Mouse (Mus musculus): Measurements from ENCODE around the gene Rab3ip.

Rab3ip gene

DNA sequence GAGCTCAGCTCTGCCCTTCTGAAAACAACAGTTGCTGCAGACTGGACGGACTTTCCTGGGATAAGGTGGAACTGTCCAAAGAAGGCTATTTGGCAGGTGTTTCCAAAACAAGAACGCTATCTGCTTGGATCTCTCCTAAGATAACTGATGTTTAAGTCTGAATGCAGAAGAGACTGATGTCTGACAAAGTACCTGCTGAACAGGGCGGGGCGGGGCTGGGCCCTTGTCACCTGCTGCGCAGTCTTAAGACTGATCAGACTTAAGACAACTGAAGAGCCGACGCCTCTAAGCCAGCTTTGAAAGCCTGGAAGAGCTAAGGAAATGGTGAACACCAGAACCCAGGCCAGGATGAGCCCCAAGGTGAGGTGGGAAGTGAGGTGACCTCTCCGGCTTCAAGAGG lies 29.9 kb downstream of the Rab3ip start:
- DNase-seq (ENCODE audit: low read depth, low spot score), result peak; percentile 48

DNA sequence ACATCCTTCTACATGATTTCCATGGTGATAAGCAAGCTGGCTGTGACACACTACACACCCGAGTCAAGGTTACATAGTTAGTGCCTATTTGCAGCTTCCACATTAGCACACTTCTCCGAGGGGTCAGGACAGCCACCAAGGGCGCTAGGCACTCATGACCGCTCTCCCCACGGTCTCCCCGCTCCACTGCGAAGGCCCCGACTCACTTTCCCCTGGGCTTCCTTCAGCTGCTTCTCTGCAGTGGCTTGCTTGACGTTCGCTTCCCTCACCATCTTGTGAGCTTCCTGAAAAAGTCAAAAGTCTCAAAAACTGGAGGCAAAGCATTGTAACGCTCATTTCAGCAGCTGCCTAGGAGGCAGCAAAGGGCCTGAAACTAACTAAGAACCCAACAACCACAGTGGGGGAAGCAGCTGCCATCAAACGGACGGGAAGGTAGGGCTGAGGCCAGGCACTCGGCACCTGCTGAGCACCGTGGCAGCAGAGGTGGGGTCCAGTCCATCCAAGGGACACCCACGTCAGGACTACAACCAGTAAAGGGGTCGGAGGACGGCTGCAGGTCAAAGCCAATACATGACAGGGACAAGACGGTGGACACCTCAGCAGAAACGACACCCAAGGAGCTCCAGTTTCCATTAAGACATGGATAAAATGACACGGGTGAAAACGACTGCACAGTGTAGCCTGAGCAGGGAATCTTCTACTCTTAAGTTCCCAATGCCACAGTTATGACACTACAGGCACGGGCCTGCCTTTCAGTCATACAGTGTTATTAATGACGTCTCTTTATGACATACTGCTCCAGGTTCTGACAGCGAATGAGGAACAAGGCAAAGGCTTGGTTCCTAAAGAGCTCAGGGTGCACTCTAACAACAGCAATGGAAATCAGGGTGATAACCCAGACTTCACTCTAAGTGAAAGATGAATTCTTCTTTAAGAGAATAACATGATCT lies 30.9 kb downstream of the Rab3ip start:
- peak; percentile 63 for DNase-seq (ENCODE audit: low read depth, low spot score)

GRCm38 (mm10) chr10:116916581-116916980 lies 34.0 kb downstream of the Rab3ip start:
- peak; percentile 54 for DNase-seq (ENCODE audit: low read depth, low spot score)

DNA sequence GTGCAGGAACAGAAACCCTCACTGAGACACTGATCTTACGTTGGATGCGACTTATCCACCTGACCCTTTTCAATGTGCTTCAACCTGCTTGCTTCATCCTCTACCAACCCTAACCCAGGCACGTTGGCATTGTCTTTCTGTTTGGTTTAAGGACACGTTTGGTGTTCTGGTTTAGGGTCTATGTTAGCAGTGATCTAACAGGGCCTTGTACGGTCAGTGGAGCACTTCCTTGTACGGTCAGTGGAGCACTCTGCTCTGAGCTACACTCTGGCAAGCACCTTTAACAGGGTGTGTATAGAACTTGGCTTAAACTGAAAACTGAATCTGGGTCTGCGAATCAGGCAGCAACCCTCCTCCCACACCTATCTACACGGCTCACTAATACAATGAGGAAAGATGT lies 35.3 kb downstream of the Rab3ip start:
- DNase-seq (ENCODE audit: low read depth, low spot score), result peak; percentile 45

- DNase-seq (ENCODE audit: low read depth, low spot score), result peak; percentile 62
Measured at GRCm38 (mm10) chr10:116914586-116914985, 36.0 kb downstream of the Rab3ip start.

- DNase-seq (ENCODE audit: low read depth, low spot score), result peak; percentile 92
Measured at GRCm38 (mm10) chr10:116913647-116914273, 36.8 kb downstream of the Rab3ip start.

- DNase-seq (ENCODE audit: low read depth, low spot score), result peak; percentile 38
Measured at GRCm38 (mm10) chr10:116912850-116913249, 37.7 kb downstream of the Rab3ip start.

GRCm38 (mm10) chr10:116908901-116909642 lies 41.5 kb downstream of the Rab3ip start:
- no peak for DNase-seq (ENCODE audit: low read depth, low spot score)

DNA sequence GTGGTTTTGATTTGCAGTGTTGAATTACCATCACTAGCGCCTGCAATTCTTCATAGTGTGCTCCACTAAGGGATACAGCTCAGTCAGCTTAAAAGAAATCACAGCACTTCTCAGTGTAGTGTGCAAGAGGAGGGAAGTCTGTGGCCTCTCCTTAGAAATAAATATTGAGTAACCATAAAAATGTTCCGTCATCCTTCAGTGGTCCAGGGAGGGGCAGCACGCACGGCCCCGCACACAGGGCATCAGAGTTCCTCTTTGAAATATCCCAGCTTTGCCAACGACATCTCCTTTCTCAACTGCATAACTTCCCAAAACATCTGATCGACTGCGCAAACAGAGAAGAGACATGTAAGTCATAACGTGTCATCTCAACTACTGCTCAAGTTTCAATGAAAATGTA lies 43.8 kb downstream of the Rab3ip start:
- no peak for DNase-seq (ENCODE audit: low read depth, low spot score)

GRCm38 (mm10) chr10:116904503-116904908 lies 46.1 kb downstream of the Rab3ip start:
- DNase-seq (ENCODE audit: low read depth, low spot score), result no peak

DNA sequence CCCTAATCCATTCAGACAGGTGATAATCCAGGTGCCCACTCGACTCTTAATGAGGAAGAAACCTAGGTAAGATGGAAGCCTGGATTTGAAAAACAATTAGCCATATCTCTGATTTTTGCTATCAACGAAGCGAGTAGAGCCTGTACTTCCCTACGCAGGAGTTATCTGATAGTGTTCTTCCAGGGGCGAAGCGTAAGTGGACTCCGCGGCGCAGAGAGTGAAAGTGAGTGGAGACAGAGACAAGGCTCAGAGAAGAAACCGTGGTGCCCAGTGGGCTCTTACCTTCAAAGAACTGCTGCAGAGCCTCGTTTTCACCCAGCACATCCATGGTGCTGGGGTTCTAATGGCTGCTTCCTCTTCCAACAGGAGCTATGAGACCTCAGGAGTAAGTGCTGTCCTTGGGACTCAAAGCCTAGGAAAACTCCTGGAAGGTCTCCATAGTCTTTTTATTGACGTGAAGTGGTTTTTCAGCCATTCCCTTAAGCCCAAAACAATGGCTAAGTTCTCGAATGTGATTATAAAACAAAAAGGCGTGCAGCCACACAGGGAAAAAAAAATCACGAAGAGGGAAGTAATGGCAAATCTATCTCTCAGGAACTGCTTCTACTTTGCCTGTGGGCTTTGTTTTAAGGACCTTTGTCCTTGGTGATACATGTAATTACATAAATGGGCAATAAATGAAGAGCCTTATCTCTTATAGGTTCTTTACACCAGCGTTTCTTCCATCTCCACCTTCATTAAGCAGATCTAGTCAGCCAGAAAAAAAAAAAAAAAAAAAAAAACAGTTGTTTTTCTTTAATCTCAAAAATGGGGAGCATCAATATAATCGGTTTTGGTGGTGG lies 54.0 kb downstream of the Rab3ip start, which contains the start of gene Myrfl:
Gene Myrfl (minus strand): TSS at position 584 of the 842 bp plus-strand sequence.
- no peak for DNase-seq (ENCODE audit: low read depth, low spot score)

DNA sequence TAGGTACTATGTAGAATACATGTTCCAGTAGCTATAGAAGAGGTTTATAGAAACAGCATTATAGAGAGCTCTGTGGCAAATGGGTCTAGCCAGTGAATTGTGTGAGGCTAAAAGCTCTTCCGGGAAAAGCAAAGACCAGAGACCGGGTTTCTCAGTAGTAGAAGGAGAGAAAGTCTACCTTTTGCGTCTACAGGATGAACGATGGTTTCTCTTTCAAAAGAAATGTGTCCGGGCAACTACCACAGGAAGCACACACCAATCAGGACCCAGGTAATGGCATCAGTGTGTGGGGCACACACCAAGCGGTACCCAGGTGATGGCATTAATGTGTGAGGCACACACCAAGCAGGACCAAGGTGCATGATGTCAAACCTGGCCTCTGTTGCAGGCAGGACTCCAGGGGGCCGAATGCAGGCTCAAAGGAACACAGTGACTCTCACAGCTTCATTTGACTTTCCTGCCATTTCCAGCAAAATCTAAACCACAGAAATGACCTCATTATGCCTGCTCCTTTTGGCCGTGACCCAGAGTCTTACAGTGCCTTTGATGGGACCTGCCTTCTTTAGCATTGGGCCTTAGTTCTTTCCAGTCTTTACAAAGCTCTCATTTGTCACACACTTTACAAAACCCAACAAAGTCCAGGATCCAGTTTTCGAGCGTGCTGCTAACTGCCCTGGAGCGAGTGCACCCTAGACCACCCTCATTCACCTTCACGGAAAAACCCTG lies 55.3 kb downstream of the Rab3ip start:
- DNase-seq (ENCODE audit: low read depth, low spot score), result peak; percentile 46

- DNase-seq (ENCODE audit: low read depth, low spot score), result no peak
Measured at GRCm38 (mm10) chr10:116894540-116894939, 56.0 kb downstream of the Rab3ip start.

- peak; percentile 80 for DNase-seq (ENCODE audit: low read depth, low spot score)
Measured at GRCm38 (mm10) chr10:116893753-116894152, 56.8 kb downstream of the Rab3ip start.

GRCm38 (mm10) chr10:116890587-116890986 lies 60.0 kb downstream of the Rab3ip start:
- DNase-seq (ENCODE audit: low read depth, low spot score), result no peak

DNA sequence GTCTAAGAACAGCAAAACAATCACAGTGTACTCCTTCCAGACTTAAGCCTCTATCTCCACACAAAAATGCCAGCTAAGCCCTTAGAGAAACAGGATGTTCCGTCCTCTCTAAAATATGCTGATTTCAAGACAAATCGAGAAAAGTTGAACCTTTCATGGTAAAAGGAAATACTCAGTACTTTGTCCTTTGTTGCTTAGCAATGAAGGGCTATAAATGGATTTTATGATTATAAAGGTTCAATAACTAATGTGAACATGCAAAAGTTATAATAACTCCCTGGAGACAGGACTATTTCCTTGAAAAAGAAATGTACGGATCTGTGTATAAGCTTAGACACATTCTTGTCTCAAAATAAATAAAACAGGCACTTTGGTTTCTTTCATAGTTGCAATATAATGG lies 66.0 kb downstream of the Rab3ip start:
- no peak for DNase-seq (ENCODE audit: low read depth, low spot score)

DNA sequence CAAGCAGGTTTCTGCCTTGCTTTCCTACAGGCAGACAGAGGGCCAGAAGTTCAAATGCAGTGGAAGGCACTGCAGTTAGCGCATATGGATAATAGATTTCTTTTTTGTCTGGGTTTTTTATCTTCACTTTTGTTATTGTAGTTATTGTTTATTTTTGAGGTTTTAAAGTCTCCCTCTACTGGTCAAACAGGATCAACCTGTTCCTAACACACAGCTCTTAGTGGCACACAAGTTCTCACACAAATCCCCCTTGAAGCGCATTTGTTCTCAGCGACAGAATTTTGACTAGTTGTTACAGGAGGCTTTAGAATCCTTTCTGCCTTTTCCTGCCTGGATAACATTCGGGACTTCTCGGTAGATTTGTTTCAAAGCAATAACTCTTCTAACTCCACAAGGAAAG lies 67.0 kb downstream of the Rab3ip start:
- peak; percentile 34 for DNase-seq (ENCODE audit: low read depth, low spot score)

DNA sequence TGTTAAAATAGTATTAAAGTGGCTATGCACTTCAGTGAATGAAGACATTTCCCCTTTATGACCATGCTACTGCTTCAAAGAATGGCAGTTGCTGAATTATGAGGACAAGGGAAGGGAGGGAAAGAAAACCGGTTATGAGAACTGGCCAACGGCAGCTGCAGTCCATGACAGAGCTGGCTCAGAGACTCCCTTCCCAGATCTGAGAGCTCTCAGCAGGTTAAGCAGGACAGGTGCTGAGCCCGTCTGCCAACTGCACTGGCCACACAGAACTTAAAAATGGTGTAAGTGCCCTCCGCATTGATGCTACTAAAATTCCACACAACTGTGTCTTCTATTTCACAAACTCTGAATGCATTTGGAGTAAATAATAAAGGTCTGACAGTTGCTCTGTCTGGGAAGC lies 73.1 kb downstream of the Rab3ip start:
- DNase-seq (ENCODE audit: low read depth, low spot score), result no peak

DNA sequence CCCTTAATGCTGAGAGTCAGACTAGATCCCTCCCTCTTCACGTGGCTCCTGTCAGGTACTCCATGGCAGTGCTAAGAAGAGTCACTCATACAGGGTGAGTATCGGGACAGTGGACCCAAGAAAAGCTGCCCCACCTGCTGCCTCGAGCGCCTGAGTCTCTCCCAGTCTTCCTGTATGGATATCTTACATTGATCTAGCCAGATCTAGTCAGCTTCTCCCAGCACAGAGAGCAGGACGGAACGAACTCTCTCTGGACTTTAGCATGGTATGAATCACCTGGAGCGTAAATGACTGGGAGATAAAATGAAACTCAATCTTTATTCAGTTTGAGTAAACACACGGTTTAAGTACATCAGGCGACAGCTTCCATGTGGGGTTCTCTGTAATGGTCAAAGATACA lies 76.1 kb downstream of the Rab3ip start:
- no peak for DNase-seq (ENCODE audit: low read depth, low spot score)

GRCm38 (mm10) chr10:116872016-116872410 lies 78.6 kb downstream of the Rab3ip start:
- DNase-seq (ENCODE audit: low read depth, low spot score), result no peak

Measured in CD4-positive, CD25-positive, alpha-beta regulatory T cell, adult 2 months (primary cell).